Mouse (Mus musculus) kidney, postnatal 36 days (tissue): ENCODE measurements around the gene Stx2.

Experiments
- DNase-seq, 2 experiments: peaks; one replicate each; pipeline ENCODE4 v3.0.0; 2021 to 2022; ENCODE audit warnings: mixed read lengths in 2 of 2

The Stx2 gene

GRCm38 (mm10) chr5:128952291-128953195 is 55.8 kb downstream of the Stx2 start:
- no peak for DNase-seq

- DNase-seq: no peak
Measured at GRCm38 (mm10) chr5:128951472-128951871, 56.9 kb downstream of the Stx2 start.

- DNase-seq: peak in 1 of 2 experiments; percentile 66
Measured at GRCm38 (mm10) chr5:128947093-128947492, 61.3 kb downstream of the Stx2 start.

DNA sequence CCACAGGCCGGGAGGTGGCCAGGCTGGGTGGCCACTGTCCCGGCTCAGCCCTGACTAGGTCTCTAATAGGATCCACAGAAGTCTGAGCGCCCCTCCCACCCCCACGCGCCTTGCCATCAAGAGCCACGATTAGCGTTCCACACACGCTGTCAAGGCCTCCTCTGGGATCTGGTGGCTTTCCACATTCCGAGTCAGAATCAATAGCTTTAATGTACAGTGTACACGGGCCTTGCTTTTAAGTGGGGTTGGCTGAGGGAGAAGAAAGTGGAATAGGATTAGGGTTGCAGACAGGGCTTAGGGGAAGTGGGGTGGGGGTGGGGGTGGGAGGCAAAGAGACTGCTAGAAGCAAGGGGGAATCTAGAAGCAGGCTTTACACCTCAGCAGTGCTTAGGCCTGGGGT is 67.9 kb downstream of the Stx2 start:
- no peak for DNase-seq

DNA sequence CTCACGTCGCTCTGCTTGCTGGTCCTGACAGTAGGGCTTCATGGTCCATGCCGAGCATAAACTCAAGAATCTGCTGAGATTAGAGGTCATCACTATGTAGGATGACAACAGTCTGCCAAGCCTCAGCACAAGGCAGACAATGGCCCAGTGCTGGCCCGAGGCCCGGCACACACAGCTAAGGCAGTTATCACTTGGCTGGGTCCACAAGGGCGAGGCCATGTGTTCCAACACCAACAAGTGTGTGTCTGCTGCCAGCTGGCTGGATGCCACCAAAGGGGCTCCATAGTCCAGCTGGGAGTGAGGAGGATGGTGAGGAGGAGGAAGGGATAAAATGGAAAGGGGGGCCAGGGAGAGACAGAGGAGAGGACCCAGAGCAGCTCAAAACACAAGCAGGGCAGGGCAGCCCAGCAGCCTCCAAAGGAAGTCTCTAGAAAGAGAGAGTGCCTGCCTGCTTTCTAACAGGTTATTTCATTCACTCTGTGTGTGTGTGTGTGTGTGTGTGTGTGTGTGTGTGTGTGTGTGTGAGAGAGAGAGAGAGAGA is 72.9 kb downstream of the Stx2 start:
- peak; percentile 2 to 7 for DNase-seq
